Mouse (Mus musculus) neural tube, embryonic 15.5 days (tissue): ENCODE data around the gene Zfp689. TPM values are rescaled to one million over a fixed set of nuclear protein-coding genes. Genes with fewer than 3 reads are reported as not detected.
A peak's percentile ranks its signal among the peaks of the same experiment; 100 is the strongest.
"Not testable (repeated sequence)": the region's sequence is repeated elsewhere in the genome, so short reads cannot be mapped to it uniquely, and the experiment has no call there.

Experiments
- ATAC-seq: fragments of 200-750 bp; cut with Nextera tagmentation; 2 replicates; pipeline ENCODE4 v1.8.0; 2017; ENCODE audit warnings: mild to moderate bottlenecking, moderate TSS enrichment, moderate library complexity; ENCODE audit not compliant: low FRiP score
- H3K27ac ChIP-seq: fragments of 300-500 bp; sonication (generic); replicated peaks from 2 replicates; pipeline ENCODE4 v1.5.1; 2015; ENCODE audit warnings: mild to moderate bottlenecking, inconsistent platforms
- H3K27me3 ChIP-seq: fragments of 300-500 bp; sonication (generic); replicated peaks from 2 replicates; pipeline ENCODE4 v1.6.1; 2015; ENCODE audit warnings: inconsistent platforms
- H3K36me3 ChIP-seq: fragments of 300-500 bp; sonication (generic); 2 replicates; pipeline ENCODE4 v1.6.1; 2015; ENCODE audit warnings: inconsistent platforms
- H3K4me1 ChIP-seq: fragments of 300-500 bp; sonication (generic); 2 replicates; pipeline ENCODE4 v1.6.1; 2015; ENCODE audit warnings: inconsistent platforms
- H3K4me2 ChIP-seq: fragments of 300-500 bp; sonication (generic); 2 replicates; pipeline ENCODE4 v1.6.1; 2015; ENCODE audit warnings: inconsistent platforms, mild to moderate bottlenecking, moderate library complexity
- H3K4me3 ChIP-seq: fragments of 300-500 bp; sonication (generic); replicated peaks from 2 replicates; pipeline ENCODE4 v1.5.1; 2015; ENCODE audit warnings: mild to moderate bottlenecking, inconsistent platforms
- H3K9ac ChIP-seq: fragments of 300-500 bp; sonication (generic); replicated peaks from 2 replicates; pipeline ENCODE4 v1.6.1; 2015; ENCODE audit warnings: mild to moderate bottlenecking, inconsistent platforms
- H3K9me3 ChIP-seq: fragments of 300-500 bp; sonication (generic); replicated peaks from 2 replicates; pipeline ENCODE4 v1.6.1; 2016; ENCODE audit warnings: inconsistent platforms
- WGBS: fragments of 180-500 bp; shearing (Covaris S2); methylation state at CpG from one replicate; pipeline ENCODE4 v1.1.7; 2015; ENCODE audit warnings: mixed read lengths; 5-methylcytosine and 5-hydroxymethylcytosine counted together
- polyA plus RNA-seq: library from polyadenylated mRNA; unstranded; fragments of >200 nt; fragmentation: Nextera tagmentation; extraction: Ambion mirVana; gene quantifications from 2 replicates; pipeline ENCODE4 v1.2.1, GENCODE M21; 2015

Gene Zfp689
- polyA plus RNA-seq, 1 experiment from 2014 or later = 13.4 TPM

DNA sequence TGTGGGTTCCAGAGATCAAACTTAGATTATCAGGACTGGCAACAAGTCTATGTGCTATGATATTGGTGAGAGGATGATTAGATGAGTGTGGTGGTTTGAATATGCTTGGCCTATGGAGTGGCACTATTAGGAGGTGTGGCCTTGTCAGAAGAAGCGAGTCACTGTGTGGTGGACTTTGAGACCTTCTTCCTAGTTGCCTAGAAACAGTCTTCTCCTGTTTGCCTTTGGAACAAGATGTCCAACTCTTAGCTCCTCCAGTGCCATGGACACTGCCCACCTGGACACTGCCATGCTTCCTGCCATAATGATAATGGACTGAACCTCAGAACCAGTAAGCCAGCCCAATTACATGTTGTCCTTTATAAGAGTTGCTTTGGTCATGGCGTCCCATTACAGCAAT, 23.0 kb downstream of the Zfp689 start:
- 83% methylated on average over 2 of the region's 2 CpGs for WGBS
- Histone ChIP-seq H3K4me2 (no peak overlapping the region), H3K4me3 (no peak overlapping the region), H3K9ac (no peak overlapping the region), H3K27me3 (0 out of 2 replicates have a peak, but pooled peaks cover 5% of the 10 kb centered on the region), H3K36me3 (no peaks in the 10 kb centered on the region), H3K9me3 (no peaks in the 10 kb centered on the region), H3K4me1 (peaks cover 12% of the 10 kb centered on the region), H3K27ac (no peak overlapping the region)
- no peak for ATAC-seq

DNA sequence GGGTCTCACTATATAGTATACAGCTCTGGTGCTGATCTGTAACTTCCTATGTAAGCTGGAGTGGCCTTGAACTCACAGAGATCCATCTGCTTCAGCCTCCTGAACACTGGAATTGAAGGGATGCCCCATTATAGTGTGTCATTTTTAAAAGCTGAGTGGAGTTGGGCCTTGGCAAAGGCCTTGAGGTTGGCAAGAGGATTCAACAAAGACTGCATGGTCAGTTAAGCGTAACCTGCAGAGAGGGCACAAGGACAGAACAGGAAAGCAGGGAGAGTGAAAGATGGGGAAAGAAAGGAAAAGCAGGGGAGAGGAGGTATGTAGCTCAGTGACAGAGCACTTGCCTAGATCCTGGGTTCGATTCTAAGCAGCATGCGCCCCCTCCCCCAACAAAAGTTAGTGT, 23.7 kb downstream of the Zfp689 start:
- H3K27me3 ChIP-seq = 0 out of 2 replicates have a peak, but pooled peaks cover 5% of the 10 kb centered on the region
- ATAC-seq = no peak
- WGBS = 86% methylated on average over 3 of the region's 3 CpGs
- no peak overlapping the region for H3K4me3 ChIP-seq
- H3K36me3 ChIP-seq = no peaks in the 10 kb centered on the region
- no peak overlapping the region for H3K27ac ChIP-seq
- no peak overlapping the region for H3K4me2 ChIP-seq
- H3K9me3 ChIP-seq = no peaks in the 10 kb centered on the region
- H3K4me1 ChIP-seq = peaks cover 16% of the 10 kb centered on the region
- no peak overlapping the region for H3K9ac ChIP-seq

DNA sequence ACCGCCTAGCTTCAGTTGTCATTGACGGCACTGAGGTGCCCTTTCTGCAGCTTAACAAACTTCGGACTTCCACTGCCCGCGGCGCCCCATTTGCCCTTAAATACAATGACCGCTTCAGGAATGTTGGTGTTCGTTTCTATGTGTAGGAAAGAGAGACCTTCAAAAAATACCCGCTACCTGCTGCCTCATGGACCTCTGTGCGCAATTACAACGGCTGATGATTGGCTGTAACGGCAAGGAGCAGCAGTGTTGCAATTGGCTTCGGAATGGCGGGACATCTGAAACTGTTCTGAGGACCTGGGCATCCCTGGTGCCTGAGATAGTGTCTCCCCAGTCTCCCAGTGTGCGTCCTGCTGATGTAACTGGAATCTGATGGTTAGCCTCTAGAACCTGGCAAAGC, 26.7 kb downstream of the Zfp689 start:
- H3K36me3 ChIP-seq = peaks cover 8% of the 10 kb centered on the region; the same call in 1 of the 2 replicates
- H3K27ac ChIP-seq = peak overlapping the region; percentile 85
- no peaks in the 10 kb centered on the region for H3K9me3 ChIP-seq
- peaks cover 16% of the 10 kb centered on the region for H3K4me1 ChIP-seq
- H3K27me3 ChIP-seq = 0 out of 2 replicates have a peak, but pooled peaks cover 5% of the 10 kb centered on the region
- H3K9ac ChIP-seq = peak overlapping the region; percentile 88; the same call in 1 of the 2 replicates
- peak overlapping the region; percentile 76 for H3K4me3 ChIP-seq
- H3K4me2 ChIP-seq = peak overlapping the region; percentile 97
- WGBS = under 1% methylated on average over 15 of the region's 15 CpGs
- ATAC-seq = peak; percentile 87

DNA sequence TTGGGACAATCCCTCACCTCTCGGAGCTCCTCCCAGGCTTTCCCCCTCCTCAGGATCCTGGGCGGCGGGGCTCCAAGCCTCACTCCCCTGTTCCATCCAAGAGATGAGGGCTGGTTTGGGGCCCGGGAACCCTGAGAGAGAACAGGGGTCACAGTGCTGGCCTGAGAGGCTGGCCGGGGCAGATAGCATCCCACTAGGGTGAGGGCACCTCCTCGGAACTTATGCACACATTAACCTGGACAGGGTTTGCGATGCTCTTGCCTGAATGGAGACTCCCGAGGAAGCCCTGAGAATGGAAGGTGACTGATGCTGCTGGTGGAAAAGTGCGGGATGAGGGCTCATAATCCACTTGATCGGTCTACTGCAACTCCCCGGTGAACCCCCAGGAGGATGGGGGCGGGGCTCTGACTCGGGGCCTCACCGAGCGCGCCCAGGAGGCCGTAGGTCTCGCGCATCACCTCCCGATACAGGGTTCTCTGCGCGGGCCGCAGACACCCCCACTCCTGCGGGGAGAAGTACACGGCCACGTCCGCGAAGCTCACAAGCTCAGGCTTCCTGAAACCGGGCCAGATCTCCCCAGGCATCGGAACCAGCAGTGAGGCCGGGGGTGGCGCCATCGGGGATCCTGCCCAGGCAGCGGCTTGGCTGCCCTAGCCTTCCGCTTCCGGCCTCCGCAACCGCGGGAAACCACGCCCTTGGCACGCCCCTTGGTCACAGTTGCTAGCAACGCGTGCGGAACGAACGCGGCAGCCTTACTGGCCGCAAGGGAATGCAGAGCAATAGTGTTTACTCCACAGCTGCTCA, 27.4 kb downstream of the Zfp689 start, which contains the start of gene Zfp688:
Gene Zfp688 (minus strand): TSS at position 681 of the 804 bp plus-strand sequence.
- H3K27me3 ChIP-seq = 0 out of 2 replicates have a peak, but pooled peaks cover 5% of the 10 kb centered on the region
- H3K4me1 ChIP-seq = peaks cover 16% of the 10 kb centered on the region
- peak within 1 kb of the TSS; percentile 88 for H3K9ac ChIP-seq
- H3K36me3 ChIP-seq = peaks cover 8% of the 10 kb centered on the region; the same call in 1 of the 2 replicates
- under 1% methylated on average over 48 of the region's 48 CpGs for WGBS
- peak within 1 kb of the TSS; percentile 85 for H3K27ac ChIP-seq
- H3K4me3 ChIP-seq = peak within 1 kb of the TSS; percentile 76
- no peaks in the 10 kb centered on the region for H3K9me3 ChIP-seq
- ATAC-seq = peak; percentile 96
- peak within 1 kb of the TSS; percentile 97 for H3K4me2 ChIP-seq

DNA sequence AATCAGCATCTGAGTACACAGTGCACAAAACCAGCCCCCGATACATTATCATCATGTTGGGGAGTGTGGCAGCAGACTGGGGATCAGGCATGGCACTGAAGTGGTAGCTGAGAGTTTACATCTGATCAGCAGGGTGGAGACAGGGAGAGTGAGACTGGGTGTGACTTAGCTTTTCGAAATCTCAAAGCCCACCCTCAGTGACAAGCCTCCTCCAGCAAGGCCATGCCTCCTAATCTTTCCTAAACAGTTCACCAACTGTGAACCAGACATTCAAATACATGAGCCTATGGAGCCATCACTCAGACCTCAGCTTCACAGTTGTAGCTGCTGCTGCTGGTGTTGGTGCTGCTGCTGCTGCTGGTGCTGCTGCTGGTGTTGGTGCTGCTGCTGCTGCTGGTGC, 37.5 kb downstream of the Zfp689 start:
- Histone ChIP-seq H3K9me3 (no peaks in the 10 kb centered on the region), H3K36me3 (no peaks in the 10 kb centered on the region), H3K27me3 (no peaks in the 10 kb centered on the region), H3K4me1 (peaks cover 4% of the 10 kb centered on the region), H3K9ac (no peak overlapping the region), H3K4me2 (no peak overlapping the region), H3K4me3 (no peak overlapping the region), H3K27ac (no peak overlapping the region)
- no peak for ATAC-seq
- WGBS = 88% methylated on average over 2 of the region's 2 CpGs

DNA sequence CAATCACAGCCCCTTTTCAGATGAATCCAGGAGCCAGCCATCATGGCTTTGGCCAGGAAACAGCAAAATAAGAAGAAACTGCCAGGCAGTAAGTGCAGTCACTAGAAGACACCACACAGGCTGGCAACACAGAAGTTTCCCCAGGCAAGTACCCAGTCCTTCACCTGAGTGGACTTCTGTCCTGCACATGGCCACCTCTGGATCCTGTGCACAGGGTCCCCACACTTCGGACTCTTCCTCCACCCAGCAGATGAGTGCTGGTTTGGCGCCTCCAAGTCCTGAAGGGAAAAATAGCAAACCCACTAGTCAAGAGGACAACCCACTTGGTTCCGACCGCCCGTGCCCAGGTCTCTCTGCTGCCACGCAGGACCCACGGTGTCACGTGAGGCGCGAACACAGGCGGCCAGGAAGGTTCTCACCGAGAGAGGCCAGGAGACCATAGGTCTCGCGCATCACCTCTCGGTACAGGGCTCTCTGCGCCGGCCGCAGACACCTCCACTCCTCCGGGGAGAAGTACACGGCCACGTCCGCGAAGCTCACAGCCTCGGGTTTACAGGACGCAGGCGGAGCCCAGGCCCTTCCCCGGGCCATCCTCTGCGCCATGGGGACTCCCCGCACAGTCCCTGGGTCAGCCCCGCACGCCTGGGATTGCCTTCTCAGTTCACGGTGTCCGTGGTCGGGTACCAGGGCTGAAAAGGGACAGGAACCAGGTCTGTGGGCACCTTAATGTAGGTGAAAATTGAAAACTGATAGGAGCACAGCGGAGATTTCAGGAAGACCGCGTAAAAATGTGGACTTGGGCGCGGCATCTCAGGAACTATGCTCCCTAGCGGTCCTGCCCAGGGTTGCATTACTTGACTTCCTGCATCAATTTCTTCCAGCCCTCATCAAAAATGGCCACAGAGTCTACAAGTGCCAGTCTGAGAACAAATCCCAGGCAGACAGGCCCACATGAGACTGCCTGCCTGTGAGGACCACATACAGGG, 42.7 kb downstream of the Zfp689 start, which contains the start of gene Zfp764:
Gene Zfp764 (minus strand): TSS at position 821 of the 986 bp plus-strand sequence.
- ATAC-seq = peak; percentile 92
- Histone ChIP-seq H3K9ac (peak within 1 kb of the TSS; percentile 69), H3K27ac (peak within 1 kb of the TSS; percentile 78), H3K4me3 (peak within 1 kb of the TSS; percentile 56), H3K4me2 (peak within 1 kb of the TSS; percentile 91), H3K4me1 (peaks cover 12% of the 10 kb centered on the region)
- 6% methylated on average over 40 of the region's 40 CpGs for WGBS
- H3K9me3 ChIP-seq, H3K27me3 ChIP-seq, H3K36me3 ChIP-seq: not testable (repeated sequence)

DNA sequence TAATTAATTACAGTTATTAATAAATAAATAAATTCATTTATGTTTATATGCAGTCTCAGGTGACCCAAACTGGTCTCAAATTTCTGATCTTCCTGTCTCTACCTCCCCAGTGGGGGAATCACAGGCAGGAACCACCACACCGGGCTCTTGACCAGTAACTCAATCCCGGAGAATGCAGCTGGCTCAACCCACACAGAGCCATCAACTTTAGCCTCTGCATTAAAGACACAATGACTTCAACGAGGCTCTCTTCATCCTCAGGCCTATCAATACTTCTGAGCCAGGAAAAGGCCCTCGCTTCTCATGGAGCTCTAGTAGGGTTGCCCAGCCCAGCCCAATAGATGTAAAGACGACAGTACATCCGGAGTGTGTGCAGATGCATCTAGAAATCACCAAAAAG, 44.9 kb downstream of the Zfp689 start:
- H3K4me2 ChIP-seq, H3K27ac ChIP-seq, H3K9ac ChIP-seq, H3K9me3 ChIP-seq, H3K27me3 ChIP-seq, H3K4me3 ChIP-seq, ATAC-seq, H3K36me3 ChIP-seq: not testable (repeated sequence)
- H3K4me1 ChIP-seq = peaks cover 12% of the 10 kb centered on the region
- 98% methylated on average over 6 of the region's 6 CpGs for WGBS

DNA sequence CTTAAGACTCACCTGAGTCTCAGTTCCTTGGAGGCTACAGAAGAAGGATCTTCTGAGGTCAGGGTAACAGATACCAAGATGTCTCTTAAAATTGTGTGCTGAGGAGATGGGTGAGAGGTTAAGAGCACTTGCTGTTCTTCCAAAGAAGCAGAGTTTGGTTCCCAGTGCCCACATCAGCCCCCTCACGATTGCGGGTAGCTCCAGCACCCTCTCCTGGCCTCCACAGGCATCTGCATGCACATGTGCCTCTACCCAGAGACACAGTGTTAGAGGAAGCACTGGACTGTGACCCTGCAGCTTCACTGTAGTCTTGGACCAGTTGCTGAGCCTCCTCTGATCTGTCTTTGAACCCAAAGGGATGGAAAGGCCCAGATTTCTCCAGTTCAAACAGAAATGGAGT, 46.0 kb downstream of the Zfp689 start:
- H3K4me3 ChIP-seq = no peak overlapping the region
- H3K27ac ChIP-seq = no peak overlapping the region
- H3K9ac ChIP-seq = no peak overlapping the region
- no peak overlapping the region for H3K4me2 ChIP-seq
- H3K9me3 ChIP-seq = no peaks in the 10 kb centered on the region
- H3K36me3 ChIP-seq = no peaks in the 10 kb centered on the region
- ATAC-seq = no peak
- no peaks in the 10 kb centered on the region for H3K27me3 ChIP-seq
- H3K4me1 ChIP-seq = peaks cover 12% of the 10 kb centered on the region
- WGBS = 50% methylated on average over 2 of the region's 2 CpGs

DNA sequence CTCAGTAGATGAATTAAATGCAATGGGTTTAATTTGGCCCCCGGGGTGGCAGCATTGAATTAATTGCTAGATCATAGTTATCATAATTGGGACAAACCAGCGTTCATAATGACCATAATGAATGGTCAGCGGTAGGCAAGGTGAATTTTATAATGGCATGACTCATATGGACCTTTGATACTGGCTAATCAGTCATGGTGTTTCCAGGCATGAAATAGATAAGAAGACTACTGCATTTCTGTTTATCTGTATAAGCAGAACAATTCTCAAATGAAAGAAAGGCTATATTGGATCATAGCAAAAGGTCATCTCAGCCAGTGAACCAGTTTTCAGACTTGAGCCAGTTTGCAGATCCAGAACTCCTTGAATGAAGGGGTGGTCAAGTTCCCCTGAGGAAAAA, 48.6 kb downstream of the Zfp689 start:
- Histone ChIP-seq H3K4me1 (no peaks in the 10 kb centered on the region), H3K9me3 (no peaks in the 10 kb centered on the region), H3K27ac (no peak overlapping the region), H3K4me2 (no peak overlapping the region), H3K4me3 (no peak overlapping the region), H3K27me3 (peaks cover 4% of the 10 kb centered on the region; the same call in 1 of the 2 replicates), H3K36me3 (no peaks in the 10 kb centered on the region), H3K9ac (no peak overlapping the region)
- 62% methylated on average over 3 of the region's 3 CpGs for WGBS
- no peak for ATAC-seq

DNA sequence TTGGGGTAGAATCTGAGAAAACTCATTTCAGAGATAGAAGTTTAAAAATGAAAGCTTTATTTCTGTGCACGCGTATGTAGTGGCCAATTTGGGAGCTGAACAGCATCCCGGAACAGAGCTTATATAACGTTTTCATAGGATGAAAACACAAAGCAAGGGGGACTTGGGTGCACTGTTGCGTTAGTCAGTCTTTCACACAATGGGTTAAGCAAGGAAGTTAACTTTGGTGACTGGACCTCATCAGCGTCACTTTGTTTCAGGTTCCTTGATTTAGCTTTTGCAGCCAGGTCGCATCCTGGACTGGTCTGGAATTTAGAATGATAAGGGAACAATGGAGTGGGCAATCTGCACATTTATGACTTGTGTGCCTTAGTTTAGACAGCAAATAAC, 55.0 kb downstream of the Zfp689 start:
- Histone ChIP-seq H3K9ac (peak overlapping the region; percentile 56), H3K4me1 (peaks cover 18% of the 10 kb centered on the region), H3K27me3 (peaks cover 4% of the 10 kb centered on the region; the same call in 1 of the 2 replicates), H3K27ac (peak overlapping the region; percentile 81), H3K9me3 (no peaks in the 10 kb centered on the region), H3K4me3 (peak overlapping the region; percentile 68), H3K36me3 (no peaks in the 10 kb centered on the region; the same call in 1 of the 2 replicates), H3K4me2 (peak overlapping the region; percentile 76)
- no peak for ATAC-seq
- 20% methylated on average over 7 of the region's 7 CpGs for WGBS
